Mouse (Mus musculus): ENCODE results near the gene Fbxl15. TPM values are rescaled to one million over a fixed set of nuclear protein-coding genes. Genes with fewer than 3 reads are reported as not detected.

The Fbxl15 gene
- polyA plus RNA-seq, 1 experiment from 2014 or later, result 13.0 TPM

DNA sequence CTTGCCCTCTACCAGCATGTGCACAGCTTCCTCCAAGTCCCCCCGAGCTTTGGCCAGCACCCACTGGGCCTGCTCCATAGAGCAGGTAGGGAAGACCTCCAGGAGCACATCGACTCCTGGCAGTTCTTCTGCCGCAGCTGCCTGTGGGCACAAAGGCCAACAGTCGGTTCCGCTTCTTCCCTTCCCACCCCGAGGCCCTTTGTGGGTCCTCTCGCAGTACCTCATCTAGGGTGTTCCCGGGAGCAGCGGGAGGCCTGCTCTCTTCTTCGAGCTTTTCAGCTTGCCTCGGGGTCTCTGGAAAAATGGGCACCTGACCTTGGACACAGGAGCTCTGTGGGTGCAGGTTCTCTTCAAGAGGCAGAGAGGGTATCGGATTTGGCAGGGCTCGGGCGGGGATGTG is 3.3 kb downstream of the Fbxl15 start:
- DNase-seq (ENCODE audit: low spot score), result no peak
- Histone ChIP-seq H3K9ac (replicated peaks; ENCODE audit: low read depth) (no peak overlapping the region), H3K9me3 (ENCODE audit: low read length) (no peaks in the 10 kb centered on the region), H3K4me1 (ENCODE audit: insufficient read depth, low read depth, low read length) (peaks cover 20% of the 10 kb centered on the region), H3K27ac (ENCODE audit: low read length) (no peak overlapping the region), H3K36me3 (ENCODE audit: insufficient read depth, low read length) (0 out of 2 replicates have a peak, but pooled peaks cover 3% of the 10 kb centered on the region), H3K27me3 (replicated peaks; ENCODE audit: insufficient read depth, low read length) (0 out of 2 replicates have a peak, but pooled peaks cover 8% of the 10 kb centered on the region), H3K4me3 (ENCODE audit: low read depth, low read length) (no peak overlapping the region), H3K4me2 (replicated peaks; ENCODE audit: low read depth, low read length) (no peak overlapping the region)
- WGBS, result 96% methylated on average over 14 of the region's 14 CpGs
- TF ChIP-seq EP300 (IDR thresholded peaks at IDR 0.05) (no peak), CTCF (IDR thresholded peaks at IDR 0.05) (no peak)
- no peak for ATAC-seq

DNA sequence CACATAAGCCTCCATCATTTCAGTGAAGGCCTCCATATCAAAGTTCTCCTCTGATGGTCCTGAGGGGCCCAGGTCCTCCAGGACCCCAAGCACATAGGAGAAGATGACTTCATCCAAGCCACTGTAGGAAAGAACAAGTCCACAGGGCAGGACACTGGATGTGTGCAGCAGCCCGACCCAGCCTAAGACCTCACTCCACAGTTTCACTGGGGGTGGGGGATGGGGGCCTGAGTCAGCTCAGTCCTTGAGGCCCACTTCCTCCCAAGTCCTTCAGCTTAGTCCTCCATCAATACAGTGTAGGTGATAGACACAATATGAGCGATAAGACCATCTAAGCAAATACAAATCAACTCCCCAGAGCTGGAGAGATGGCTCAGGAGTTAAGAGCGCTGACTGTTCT is 4.0 kb downstream of the Fbxl15 start:
- TF ChIP-seq EP300 (IDR thresholded peaks at IDR 0.05) (no peak), CTCF (IDR thresholded peaks at IDR 0.05) (no peak)
- WGBS, result 76% methylated on average over 3 of the region's 3 CpGs
- ATAC-seq (no peak), DNase-seq (ENCODE audit: low spot score) (no peak)
- Histone ChIP-seq H3K27me3 (replicated peaks; ENCODE audit: insufficient read depth, low read length) (0 out of 2 replicates have a peak, but pooled peaks cover 1% of the 10 kb centered on the region), H3K36me3 (ENCODE audit: insufficient read depth, low read length) (0 out of 2 replicates have a peak, but pooled peaks cover 3% of the 10 kb centered on the region), H3K9me3 (ENCODE audit: low read length) (no peaks in the 10 kb centered on the region), H3K4me2 (replicated peaks; ENCODE audit: low read depth, low read length) (no peak overlapping the region), H3K9ac (replicated peaks; ENCODE audit: low read depth) (no peak overlapping the region), H3K4me1 (ENCODE audit: insufficient read depth, low read depth, low read length) (peaks cover 16% of the 10 kb centered on the region), H3K27ac (ENCODE audit: low read length) (no peak overlapping the region), H3K4me3 (ENCODE audit: low read depth, low read length) (no peak overlapping the region)

DNA sequence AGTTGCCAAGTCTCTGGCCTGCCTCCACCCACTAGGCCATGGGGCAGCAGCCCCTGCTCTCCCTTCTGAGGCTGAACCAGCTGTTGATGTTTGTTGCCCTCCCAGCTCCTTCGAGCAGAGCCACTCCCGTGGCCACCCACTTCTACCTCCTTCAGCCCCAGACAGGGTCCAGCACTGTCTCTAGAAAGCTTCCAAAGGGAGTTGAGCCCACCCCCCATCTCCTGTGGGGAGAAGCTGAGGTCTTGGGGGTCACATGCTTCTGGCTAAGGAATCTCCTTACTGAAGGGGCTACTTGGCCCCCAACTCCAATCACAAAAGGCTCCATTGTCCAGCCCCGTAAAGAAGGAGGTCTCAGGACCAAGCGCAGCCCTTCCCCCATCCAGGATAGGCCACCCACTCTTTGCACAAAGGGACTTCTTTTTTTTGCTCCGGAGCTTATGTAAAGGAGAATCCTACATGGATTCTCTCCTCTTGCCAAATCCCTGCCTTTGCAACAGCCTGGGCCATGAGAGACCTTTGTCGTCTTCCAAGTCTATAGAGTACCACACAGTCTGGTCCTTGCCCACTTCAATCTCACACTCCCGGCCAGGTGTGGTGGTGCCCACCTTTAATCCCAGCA is 4.8 kb downstream of the Fbxl15 start:
- Histone ChIP-seq H3K27ac (ENCODE audit: low read length) (no peak overlapping the region), H3K4me1 (ENCODE audit: insufficient read depth, low read depth, low read length) (peaks cover 10% of the 10 kb centered on the region), H3K9ac (replicated peaks; ENCODE audit: low read depth) (no peak overlapping the region), H3K4me3 (ENCODE audit: low read depth, low read length) (no peak overlapping the region), H3K4me2 (replicated peaks; ENCODE audit: low read depth, low read length) (no peak overlapping the region), H3K27me3 (replicated peaks; ENCODE audit: insufficient read depth, low read length) (no peaks in the 10 kb centered on the region), H3K9me3 (ENCODE audit: low read length) (no peaks in the 10 kb centered on the region), H3K36me3 (ENCODE audit: insufficient read depth, low read length) (0 out of 2 replicates have a peak, but pooled peaks cover 3% of the 10 kb centered on the region)
- WGBS, result 56% methylated on average over 7 of the region's 7 CpGs
- no peak for TF ChIP-seq EP300 (IDR thresholded peaks at IDR 0.05)
- no peak for TF ChIP-seq CTCF (IDR thresholded peaks at IDR 0.05)
- ATAC-seq, result no peak
- no peak for DNase-seq (ENCODE audit: low spot score)

DNA sequence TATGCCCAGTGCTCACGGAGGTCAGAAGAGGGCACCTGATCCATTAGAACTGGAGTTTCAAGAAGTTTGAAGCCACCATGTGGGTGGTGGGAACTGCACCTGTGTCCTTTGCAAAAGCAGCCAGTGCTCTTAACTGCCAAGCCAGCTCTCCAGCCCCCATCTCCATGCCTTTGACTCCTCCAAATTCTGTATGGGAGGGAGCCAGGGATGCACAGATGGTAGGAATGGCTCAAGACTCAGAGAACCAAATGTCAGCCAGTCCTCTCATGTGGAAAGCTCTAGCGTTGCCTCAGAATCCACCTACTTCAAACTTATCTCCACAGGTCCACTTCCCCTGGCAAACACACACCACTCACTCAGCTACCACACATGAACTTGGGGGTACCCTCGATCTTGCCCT is 5.9 kb downstream of the Fbxl15 start:
- Histone ChIP-seq H3K9me3 (ENCODE audit: low read length) (no peaks in the 10 kb centered on the region), H3K27me3 (replicated peaks; ENCODE audit: insufficient read depth, low read length) (no peaks in the 10 kb centered on the region), H3K4me1 (ENCODE audit: insufficient read depth, low read depth, low read length) (peaks cover 11% of the 10 kb centered on the region), H3K36me3 (ENCODE audit: insufficient read depth, low read length) (0 out of 2 replicates have a peak, but pooled peaks cover 3% of the 10 kb centered on the region), H3K9ac (replicated peaks; ENCODE audit: low read depth) (no peak overlapping the region), H3K4me3 (ENCODE audit: low read depth, low read length) (no peak overlapping the region), H3K27ac (ENCODE audit: low read length) (no peak overlapping the region), H3K4me2 (replicated peaks; ENCODE audit: low read depth, low read length) (no peak overlapping the region)
- WGBS, result 84% methylated on average over 3 of the region's 3 CpGs
- TF ChIP-seq CTCF (IDR thresholded peaks at IDR 0.05) (no peak), EP300 (IDR thresholded peaks at IDR 0.05) (no peak)
- ATAC-seq, result no peak
- no peak for DNase-seq (ENCODE audit: low spot score)

DNA sequence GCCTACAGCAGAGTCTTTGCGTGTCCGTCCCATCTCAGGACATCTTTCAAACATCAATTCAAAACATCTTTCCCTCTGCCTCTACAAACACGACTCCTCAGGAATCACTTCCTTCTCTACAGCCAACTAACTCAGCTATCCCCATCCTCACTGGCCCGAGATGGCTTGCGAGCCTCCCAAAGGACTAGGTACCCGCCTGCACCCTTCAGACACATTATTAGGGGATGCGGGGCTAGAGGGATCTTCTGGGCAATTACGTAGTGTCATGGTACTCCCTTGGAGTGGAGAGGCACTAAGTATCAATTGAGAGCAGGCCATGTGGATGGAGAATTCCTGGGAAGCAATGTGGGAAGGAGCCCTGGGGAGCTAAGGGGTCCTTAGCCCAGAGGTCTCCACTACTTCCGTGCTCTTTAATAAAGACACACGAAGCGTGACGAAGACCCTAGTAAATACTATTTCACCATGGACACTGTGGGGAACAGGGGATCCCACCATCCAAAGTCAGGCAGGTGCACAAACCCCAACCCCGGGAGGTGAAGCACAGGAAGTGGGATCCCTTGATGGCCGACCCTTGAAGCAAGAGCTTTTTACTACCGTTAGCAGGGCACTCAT is 9.8 kb downstream of the Fbxl15 start:
- TF ChIP-seq CTCF (IDR thresholded peaks at IDR 0.05) (no peak), EP300 (IDR thresholded peaks at IDR 0.05) (no peak)
- Histone ChIP-seq H3K27ac (ENCODE audit: low read length) (0 out of 2 replicates have a peak overlapping the region, but pooled peaks have one; percentile 7), H3K4me3 (ENCODE audit: low read depth, low read length) (peak overlapping the region; percentile 65), H3K27me3 (replicated peaks; ENCODE audit: insufficient read depth, low read length) (no peaks in the 10 kb centered on the region), H3K4me2 (replicated peaks; ENCODE audit: low read depth, low read length) (peak overlapping the region; percentile 72), H3K4me1 (ENCODE audit: insufficient read depth, low read depth, low read length) (peaks cover 13% of the 10 kb centered on the region), H3K36me3 (ENCODE audit: insufficient read depth, low read length) (no peaks in the 10 kb centered on the region), H3K9me3 (ENCODE audit: low read length) (no peaks in the 10 kb centered on the region), H3K9ac (replicated peaks; ENCODE audit: low read depth) (peak overlapping the region; percentile 57)
- no peak for ATAC-seq
- DNase-seq (ENCODE audit: low spot score), result no peak
- WGBS, result 31% methylated on average over 15 of the region's 15 CpGs

DNA sequence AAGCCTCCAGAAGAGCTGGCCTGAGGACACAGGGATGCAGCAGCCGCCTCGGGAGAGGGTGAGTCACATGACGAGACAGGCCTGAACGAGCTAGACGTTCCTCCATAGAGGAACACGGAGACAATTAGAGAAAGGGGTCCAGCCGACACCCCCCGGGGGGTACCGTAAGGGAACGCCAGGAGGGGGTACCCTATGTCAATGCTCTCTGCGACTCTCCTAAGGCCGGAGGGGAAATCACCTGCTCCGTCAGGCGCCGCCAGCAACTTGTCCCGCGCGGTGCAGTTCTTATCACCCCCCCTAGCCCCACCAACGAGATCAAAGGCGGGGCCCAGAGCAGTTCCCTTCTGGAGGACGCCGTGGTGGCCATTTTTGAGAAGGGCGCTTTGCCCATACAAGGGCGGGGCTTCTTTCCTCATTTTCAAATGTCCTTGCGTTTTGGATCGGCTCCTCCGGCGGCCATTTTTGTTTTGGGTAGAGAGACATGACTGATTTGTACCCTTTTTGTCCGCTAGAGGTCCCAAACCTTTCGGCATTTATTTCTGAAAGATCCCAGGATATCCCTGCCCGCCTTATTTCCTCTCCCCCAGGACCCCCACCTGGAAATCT is 10.4 kb downstream of the Fbxl15 start, which contains the start of gene Cuedc2:
TSS of gene Cuedc2 (minus strand) at position 372 of the 606 bp plus-strand sequence.
- peaks cover 13% of the 10 kb centered on the region for H3K4me1 ChIP-seq (ENCODE audit: insufficient read depth, low read depth, low read length)
- peak within 1 kb of the TSS; percentile 79 for H3K27ac ChIP-seq (ENCODE audit: low read length)
- H3K4me3 ChIP-seq (ENCODE audit: low read depth, low read length), result peak within 1 kb of the TSS; percentile 65
- TF ChIP-seq EP300 (IDR thresholded peaks at IDR 0.05) (peak; percentile 66; the same call in 1 of the 2 replicates), CTCF (IDR thresholded peaks at IDR 0.05) (peak; percentile 73)
- ATAC-seq (peak; percentile 90), DNase-seq (ENCODE audit: low spot score) (peak; percentile 96)
- H3K9me3 ChIP-seq (ENCODE audit: low read length), result no peaks in the 10 kb centered on the region
- peak within 1 kb of the TSS; percentile 72 for H3K4me2 ChIP-seq (replicated peaks; ENCODE audit: low read depth, low read length)
- WGBS, result under 1% methylated on average over 30 of the region's 31 CpGs
- peak within 1 kb of the TSS; percentile 57 for H3K9ac ChIP-seq (replicated peaks; ENCODE audit: low read depth)
- H3K27me3 ChIP-seq (replicated peaks; ENCODE audit: insufficient read depth, low read length), result no peaks in the 10 kb centered on the region
- no peaks in the 10 kb centered on the region for H3K36me3 ChIP-seq (ENCODE audit: insufficient read depth, low read length)
